Mouse (Mus musculus) thymus, adult 2 months (tissue): ENCODE data around the gene Foxi3.

Source experiments
- CTCF ChIP-seq: fragments of 200-500 bp; IDR thresholded peaks from 2 replicates; pipeline ENCODE4 v1.5.1; 2012; ENCODE audit warnings: mild to moderate bottlenecking, control low read depth, low read length, moderate library complexity, borderline replicate concordance; ENCODE audit not compliant: control insufficient read depth, poor library complexity, insufficient read depth; ENCODE audit errors: extremely low read depth
- POLR2A ChIP-seq: fragments of 200-500 bp; IDR thresholded peaks from 2 replicates; pipeline ENCODE4 v1.6.1; 2012; ENCODE audit warnings: mild to moderate bottlenecking, low read length, control low read depth, moderate library complexity; ENCODE audit not compliant: control insufficient read depth, poor library complexity, insufficient read depth; ENCODE audit errors: extremely low read depth

- TF ChIP-seq POLR2A (no peak), CTCF (no peak)
These were observed 2.3 kb upstream of the Foxi3 start for GRCm38 (mm10) chr6:70954040-70954439.
